Mouse (Mus musculus) central nervous system, embryonic 14 days (tissue): ENCODE measurements around the gene Plekhg2. TPM values are rescaled to one million over a fixed set of nuclear protein-coding genes. Genes with fewer than 3 reads are reported as not detected.

Experiments used
- polyA plus RNA-seq: library from polyadenylated mRNA; depleted of rRNA; stranded (reverse); fragments of >200 nt; gene quantifications from 2 replicates; pipeline ENCODE4 v1.2.3, GENCODE M21; 2012; rRNA removed

Gene Plekhg2
- 29.3 and 33.4 TPM in 2 replicates for polyA plus RNA-seq

GRCm38 (mm10) chr7:28372251-28373108, at the start of gene Plekhg2:
TSS of gene Plekhg2 (minus strand) at chr7:28372599.

GRCm38 (mm10) chr7:28392429-28393271, 20.3 kb upstream of the Plekhg2 start, which contains the start of the genes Med29 and Paf1:
TSS of gene Med29 (minus strand) at chr7:28392708.
TSS of gene Paf1 (plus strand) at chr7:28392951.

GRCm38 (mm10) chr7:28380237-28381016, 8.0 kb upstream of the Plekhg2 start, which contains the start of gene Zfp36:
TSS of gene Zfp36 (minus strand) at chr7:28380253.

GRCm38 (mm10) chr7:28350155-28350883, 22.1 kb downstream of the Plekhg2 start, which contains the start of gene Rps16:
TSS of gene Rps16 (plus strand) at chr7:28350652.

GRCm38 (mm10) chr7:28338108-28338998, 34.0 kb downstream of the Plekhg2 start, which contains the start of gene Supt5:
TSS of gene Supt5 (minus strand) at chr7:28338746.

GRCm38 (mm10) chr7:28311926-28312543, 60.4 kb downstream of the Plekhg2 start, which contains the start of gene Timm50:
TSS of gene Timm50 (minus strand) at chr7:28312072.

Other genes with a start within 250 kb of the Plekhg2 start
- gene 9530053A07Rik, start 243.1 kb downstream of the Plekhg2 start, polyA plus RNA-seq = 0.04 and 0.05 TPM in 2 replicates
- gene Fbl, start 202.9 kb downstream of the Plekhg2 start, polyA plus RNA-seq = 244 and 245 TPM in 2 replicates
- 34.0 and 36.4 TPM in 2 replicates for gene Dyrk1b, start 193.1 kb downstream of the Plekhg2 start, polyA plus RNA-seq
- gene Eid2, start 104.7 kb downstream of the Plekhg2 start, polyA plus RNA-seq = 59.8 and 66.6 TPM in 2 replicates
- gene Eid2b, start 94.9 kb downstream of the Plekhg2 start, polyA plus RNA-seq = 29.6 and 37.8 TPM in 2 replicates
- 0.65 and 0.87 TPM in 2 replicates for gene Selenov, start 81.4 kb downstream of the Plekhg2 start, polyA plus RNA-seq
- 25.5 and 33.0 TPM in 2 replicates for gene Dll3, start 70.4 kb downstream of the Plekhg2 start, polyA plus RNA-seq
- 99.0 and 110 TPM in 2 replicates for gene Timm50, start 60.5 kb downstream of the Plekhg2 start, polyA plus RNA-seq
- gene Supt5, start 33.9 kb downstream of the Plekhg2 start, polyA plus RNA-seq = 122 and 126 TPM in 2 replicates
- 1,327 and 1,353 TPM in 2 replicates for gene Rps16, start 21.9 kb downstream of the Plekhg2 start, polyA plus RNA-seq
- 4.3 and 6.1 TPM in 2 replicates for gene Zfp36, start 7.7 kb upstream of the Plekhg2 start, polyA plus RNA-seq
- gene Med29, start 20.1 kb upstream of the Plekhg2 start, polyA plus RNA-seq = 46.6 and 46.8 TPM in 2 replicates
- 111 and 114 TPM in 2 replicates for gene Paf1, start 20.4 kb upstream of the Plekhg2 start, polyA plus RNA-seq
- gene Gmfg, start 64.8 kb upstream of the Plekhg2 start, polyA plus RNA-seq = 5.3 and 6.4 TPM in 2 replicates
- gene Lrfn1, start 79.4 kb upstream of the Plekhg2 start, polyA plus RNA-seq = 40.4 and 41.7 TPM in 2 replicates
- not detected in 2 replicates for gene Ifnl2, start 137.9 kb upstream of the Plekhg2 start, polyA plus RNA-seq
- not detected in 2 replicates for gene Ifnl3, start 150.2 kb upstream of the Plekhg2 start, polyA plus RNA-seq
- gene Sycn, start 168.3 kb upstream of the Plekhg2 start, polyA plus RNA-seq = not detected in 2 replicates
- 0.10 and 0.20 TPM in 2 replicates for gene Nccrp1, start 174.7 kb upstream of the Plekhg2 start, polyA plus RNA-seq
- 66.8 and 66.9 TPM in 2 replicates for gene Samd4b, start 225.5 kb upstream of the Plekhg2 start, polyA plus RNA-seq
- gene Pak4, start 225.6 kb upstream of the Plekhg2 start, polyA plus RNA-seq = 20.4 and 22.5 TPM in 2 replicates